Mouse (Mus musculus) forebrain, embryonic 13.5 days (tissue): ENCODE measurements at regions not wholly inside any gene's neighbourhood (a gene's known extent, or its start where the extent isn't known, plus 50 kb on each side); places are given as distances from the start of the nearest gene placed in this dataset.

Experiments used
- ATAC-seq: fragments of 200-750 bp; cut with Nextera tagmentation; 2 replicates; pipeline ENCODE4 v1.8.0; 2017
- H3K27ac ChIP-seq: fragments of 300-500 bp; sonication (generic); 2 replicates; pipeline ENCODE4 v1.5.1; 2015; ENCODE audit warnings: inconsistent platforms, mild to moderate bottlenecking, moderate library complexity
- H3K27me3 ChIP-seq: fragments of 300-500 bp; sonication (generic); 2 replicates; pipeline ENCODE4 v1.6.1; 2015; ENCODE audit warnings: mild to moderate bottlenecking, inconsistent platforms
- H3K36me3 ChIP-seq: fragments of 300-500 bp; sonication (generic); 2 replicates; pipeline ENCODE4 v1.6.1; 2015; ENCODE audit warnings: mild to moderate bottlenecking, inconsistent platforms; ENCODE audit not compliant: poor library complexity, severe bottlenecking
- H3K4me1 ChIP-seq: fragments of 300-500 bp; sonication (generic); 2 replicates; pipeline ENCODE4 v1.6.1; 2015; ENCODE audit warnings: inconsistent platforms
- H3K4me2 ChIP-seq: fragments of 300-500 bp; sonication (generic); 2 replicates; pipeline ENCODE4 v1.6.1; 2015; ENCODE audit warnings: inconsistent platforms, mild to moderate bottlenecking, moderate library complexity
- H3K4me3 ChIP-seq: fragments of 300-500 bp; sonication (generic); 2 replicates; pipeline ENCODE4 v1.5.1; 2015; ENCODE audit warnings: mild to moderate bottlenecking, inconsistent platforms
- H3K9ac ChIP-seq: fragments of 300-500 bp; sonication (generic); 2 replicates; pipeline ENCODE4 v1.6.1; 2015; ENCODE audit warnings: mild to moderate bottlenecking, inconsistent platforms
- H3K9me3 ChIP-seq: fragments of 300-500 bp; sonication (generic); replicated peaks from 2 replicates; pipeline ENCODE4 v1.6.1; 2016; ENCODE audit warnings: inconsistent platforms
- WGBS: fragments of 180-500 bp; shearing (Covaris S2); methylation state at CpG from one replicate; pipeline ENCODE4 v1.1.7; 2015; 5-methylcytosine and 5-hydroxymethylcytosine counted together

GRCm38 (mm10) chr9:61509591-61510191, 137.5 kb downstream of the Tle3 start:
- H3K27me3 ChIP-seq, result peaks cover 39% of the 10 kb centered on the region
- H3K4me1 ChIP-seq, result peaks cover 33% of the 10 kb centered on the region
- H3K4me2 ChIP-seq, result peak overlapping the region; percentile 49
- peak overlapping the region; percentile 6; the same call in 1 of the 2 replicates for H3K9ac ChIP-seq
- WGBS, result 6% methylated on average over 26 of the region's 26 CpGs
- peak; percentile 80 for ATAC-seq
- H3K9me3 ChIP-seq, result no peaks in the 10 kb centered on the region
- no peak overlapping the region for H3K4me3 ChIP-seq
- no peaks in the 10 kb centered on the region for H3K36me3 ChIP-seq
- H3K27ac ChIP-seq, result peak overlapping the region; percentile 65

GRCm38 (mm10) chr9:61509091-61509490, 136.9 kb downstream of the Tle3 start:
- no peak overlapping the region for H3K9ac ChIP-seq
- peak overlapping the region; percentile 49; the same call in 1 of the 2 replicates for H3K4me2 ChIP-seq
- 67% methylated on average over 5 of the region's 5 CpGs for WGBS
- ATAC-seq, result no peak
- peaks cover 41% of the 10 kb centered on the region for H3K27me3 ChIP-seq
- H3K4me1 ChIP-seq, result peaks cover 33% of the 10 kb centered on the region
- H3K9me3 ChIP-seq, result no peaks in the 10 kb centered on the region
- no peak overlapping the region for H3K27ac ChIP-seq
- H3K4me3 ChIP-seq, result no peak overlapping the region
- H3K36me3 ChIP-seq, result no peaks in the 10 kb centered on the region

- H3K9ac ChIP-seq, result no peak overlapping the region
- H3K9me3 ChIP-seq, result 0 out of 2 replicates have a peak, but pooled peaks cover 5% of the 10 kb centered on the region
- 80% methylated on average over 9 of the region's 9 CpGs for WGBS
- H3K27ac ChIP-seq, result no peak overlapping the region
- peaks cover 57% of the 10 kb centered on the region for H3K27me3 ChIP-seq
- no peaks in the 10 kb centered on the region for H3K36me3 ChIP-seq
- no peak overlapping the region for H3K4me3 ChIP-seq
- ATAC-seq, result no peak
- H3K4me2 ChIP-seq, result no peak overlapping the region
- no peaks in the 10 kb centered on the region for H3K4me1 ChIP-seq
Observed at GRCm38 (mm10) chr9:61500851-61501250, 128.7 kb downstream of the Tle3 start.

GRCm38 (mm10) chr9:61492896-61493295, 120.7 kb downstream of the Tle3 start:
- 72% methylated on average over 8 of the region's 8 CpGs for WGBS
- peak; percentile 61; the same call in 1 of the 2 replicates for ATAC-seq
- Histone ChIP-seq H3K36me3 (no peaks in the 10 kb centered on the region), H3K9ac (no peak overlapping the region), H3K4me2 (no peak overlapping the region), H3K4me3 (no peak overlapping the region), H3K27me3 (peaks cover 71% of the 10 kb centered on the region), H3K9me3 (no peaks in the 10 kb centered on the region), H3K27ac (no peak overlapping the region), H3K4me1 (peaks cover 26% of the 10 kb centered on the region)

- ATAC-seq, result no peak
- Histone ChIP-seq H3K36me3 (no peaks in the 10 kb centered on the region), H3K4me1 (peaks cover 26% of the 10 kb centered on the region), H3K4me3 (no peak overlapping the region), H3K27ac (no peak overlapping the region), H3K9me3 (no peaks in the 10 kb centered on the region), H3K9ac (no peak overlapping the region), H3K27me3 (peaks cover 78% of the 10 kb centered on the region), H3K4me2 (no peak overlapping the region)
- 32% methylated on average over 6 of the region's 6 CpGs for WGBS
Observed at GRCm38 (mm10) chr9:61491131-61491712, 119.1 kb downstream of the Tle3 start.

GRCm38 (mm10) chr9:61489983-61490382, 117.8 kb downstream of the Tle3 start:
- Histone ChIP-seq H3K9me3 (no peaks in the 10 kb centered on the region), H3K4me3 (no peak overlapping the region), H3K27ac (no peak overlapping the region), H3K9ac (no peak overlapping the region), H3K36me3 (no peaks in the 10 kb centered on the region), H3K4me2 (no peak overlapping the region), H3K4me1 (peaks cover 26% of the 10 kb centered on the region), H3K27me3 (peaks cover 80% of the 10 kb centered on the region)
- WGBS, result 76% methylated on average over 6 of the region's 6 CpGs
- no peak for ATAC-seq

GRCm38 (mm10) chr9:61489147-61489546, 117.0 kb downstream of the Tle3 start:
- no peaks in the 10 kb centered on the region for H3K36me3 ChIP-seq
- H3K4me2 ChIP-seq, result no peak overlapping the region
- no peaks in the 10 kb centered on the region for H3K9me3 ChIP-seq
- no peak for ATAC-seq
- H3K9ac ChIP-seq, result no peak overlapping the region
- peaks cover 26% of the 10 kb centered on the region for H3K4me1 ChIP-seq
- peaks cover 81% of the 10 kb centered on the region for H3K27me3 ChIP-seq
- H3K27ac ChIP-seq, result no peak overlapping the region
- no peak overlapping the region for H3K4me3 ChIP-seq
- WGBS, result 7% methylated on average over 9 of the region's 9 CpGs

GRCm38 (mm10) chr9:61487824-61488223, 115.7 kb downstream of the Tle3 start:
- no peak overlapping the region for H3K27ac ChIP-seq
- H3K9ac ChIP-seq, result no peak overlapping the region
- peaks cover 22% of the 10 kb centered on the region for H3K4me1 ChIP-seq
- H3K4me2 ChIP-seq, result no peak overlapping the region
- H3K36me3 ChIP-seq, result no peaks in the 10 kb centered on the region
- H3K27me3 ChIP-seq, result peaks cover 75% of the 10 kb centered on the region
- ATAC-seq, result no peak
- H3K4me3 ChIP-seq, result no peak overlapping the region
- H3K9me3 ChIP-seq, result no peaks in the 10 kb centered on the region
- 93% methylated on average over 12 of the region's 12 CpGs for WGBS

- no peak overlapping the region for H3K4me3 ChIP-seq
- H3K9ac ChIP-seq, result no peak overlapping the region
- peaks cover 77% of the 10 kb centered on the region for H3K27me3 ChIP-seq
- H3K4me2 ChIP-seq, result no peak overlapping the region
- H3K36me3 ChIP-seq, result no peaks in the 10 kb centered on the region
- H3K27ac ChIP-seq, result no peak overlapping the region
- H3K4me1 ChIP-seq, result peaks cover 20% of the 10 kb centered on the region
- H3K9me3 ChIP-seq, result no peaks in the 10 kb centered on the region
- WGBS, result 57% methylated on average over 7 of the region's 7 CpGs
- ATAC-seq, result no peak
Observed at GRCm38 (mm10) chr9:61487146-61487545, 115.0 kb downstream of the Tle3 start.

- Histone ChIP-seq H3K36me3 (no peaks in the 10 kb centered on the region), H3K9me3 (no peaks in the 10 kb centered on the region), H3K4me1 (peaks cover 12% of the 10 kb centered on the region), H3K9ac (no peak overlapping the region), H3K4me2 (no peak overlapping the region), H3K27ac (no peak overlapping the region), H3K4me3 (no peak overlapping the region), H3K27me3 (peaks cover 80% of the 10 kb centered on the region)
- WGBS, result 29% methylated on average over 3 of the region's 3 CpGs
- ATAC-seq, result no peak
Observed at GRCm38 (mm10) chr9:61484391-61484790, 112.2 kb downstream of the Tle3 start.

GRCm38 (mm10) chr9:61479626-61480025, 107.5 kb downstream of the Tle3 start:
- no peak overlapping the region for H3K27ac ChIP-seq
- peaks cover 12% of the 10 kb centered on the region for H3K4me1 ChIP-seq
- H3K4me2 ChIP-seq, result no peak overlapping the region
- no peak overlapping the region for H3K4me3 ChIP-seq
- peaks cover 85% of the 10 kb centered on the region for H3K27me3 ChIP-seq
- WGBS, result 40% methylated on average over 6 of the region's 6 CpGs
- no peaks in the 10 kb centered on the region for H3K36me3 ChIP-seq
- no peak overlapping the region for H3K9ac ChIP-seq
- no peaks in the 10 kb centered on the region for H3K9me3 ChIP-seq
- ATAC-seq, result no peak

- no peaks in the 10 kb centered on the region for H3K9me3 ChIP-seq
- H3K4me2 ChIP-seq, result no peak overlapping the region
- H3K36me3 ChIP-seq, result no peaks in the 10 kb centered on the region
- H3K4me3 ChIP-seq, result no peak overlapping the region
- H3K27me3 ChIP-seq, result peaks cover 85% of the 10 kb centered on the region
- no peak overlapping the region for H3K27ac ChIP-seq
- no peak overlapping the region for H3K9ac ChIP-seq
- no peak for ATAC-seq
- peaks cover 12% of the 10 kb centered on the region for H3K4me1 ChIP-seq
- 27% methylated on average over 9 of the region's 9 CpGs for WGBS
Observed at GRCm38 (mm10) chr9:61478862-61479261, 106.7 kb downstream of the Tle3 start.

- peaks cover 12% of the 10 kb centered on the region for H3K4me1 ChIP-seq
- H3K27ac ChIP-seq, result no peak overlapping the region
- peaks cover 88% of the 10 kb centered on the region for H3K27me3 ChIP-seq
- H3K4me3 ChIP-seq, result no peak overlapping the region
- no peaks in the 10 kb centered on the region for H3K9me3 ChIP-seq
- 61% methylated on average over 4 of the region's 4 CpGs for WGBS
- H3K9ac ChIP-seq, result no peak overlapping the region
- no peak overlapping the region for H3K4me2 ChIP-seq
- H3K36me3 ChIP-seq, result no peaks in the 10 kb centered on the region
- ATAC-seq, result no peak
Observed at GRCm38 (mm10) chr9:61476351-61476750, 104.2 kb downstream of the Tle3 start.
